Mouse (Mus musculus) olfactory bulb, adult 2 months (tissue): ENCODE data around the gene Lrpprc.

Source experiments
- CTCF ChIP-seq: fragments of 200-500 bp; IDR thresholded peaks from 2 replicates; pipeline ENCODE4 v1.5.1; 2012; ENCODE audit warnings: low read depth, mild to moderate bottlenecking, low read length, moderate library complexity; ENCODE audit not compliant: insufficient read depth
- POLR2A ChIP-seq: fragments of 200-500 bp; IDR thresholded peaks from 2 replicates; pipeline ENCODE4 v1.6.1; 2012; ENCODE audit warnings: mild to moderate bottlenecking, low read depth, low read length, moderate library complexity; ENCODE audit not compliant: insufficient read depth

DNA sequence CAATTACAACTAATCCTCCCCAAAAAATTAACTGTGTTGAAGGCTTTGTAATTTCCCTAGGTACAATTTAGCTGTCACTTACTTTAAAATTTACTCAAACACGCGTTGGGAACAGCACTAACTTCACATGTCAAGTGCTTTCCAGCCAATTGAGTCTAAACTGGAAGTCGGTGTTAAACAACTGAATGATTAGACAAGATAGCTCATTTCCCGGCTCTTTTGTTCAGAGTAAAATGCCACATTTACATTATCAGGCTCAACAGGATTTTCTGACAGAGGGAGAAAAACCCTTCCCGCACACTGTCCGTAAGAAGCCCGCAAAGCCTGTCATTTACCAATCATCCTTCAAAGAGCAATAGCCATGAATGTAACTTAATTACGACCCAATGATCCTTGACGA lies 45.6 kb downstream of the Lrpprc start:
- TF ChIP-seq CTCF (no peak), POLR2A (no peak)
